Mouse (Mus musculus): ENCODE results near the gene Tspan32. TPM values are rescaled to one million over a fixed set of nuclear protein-coding genes. Genes with fewer than 3 reads are reported as not detected.

The Tspan32 gene
- polyA plus RNA-seq, 3 experiments from 2014 or later: 280 to 663 (median 591) TPM

DNA sequence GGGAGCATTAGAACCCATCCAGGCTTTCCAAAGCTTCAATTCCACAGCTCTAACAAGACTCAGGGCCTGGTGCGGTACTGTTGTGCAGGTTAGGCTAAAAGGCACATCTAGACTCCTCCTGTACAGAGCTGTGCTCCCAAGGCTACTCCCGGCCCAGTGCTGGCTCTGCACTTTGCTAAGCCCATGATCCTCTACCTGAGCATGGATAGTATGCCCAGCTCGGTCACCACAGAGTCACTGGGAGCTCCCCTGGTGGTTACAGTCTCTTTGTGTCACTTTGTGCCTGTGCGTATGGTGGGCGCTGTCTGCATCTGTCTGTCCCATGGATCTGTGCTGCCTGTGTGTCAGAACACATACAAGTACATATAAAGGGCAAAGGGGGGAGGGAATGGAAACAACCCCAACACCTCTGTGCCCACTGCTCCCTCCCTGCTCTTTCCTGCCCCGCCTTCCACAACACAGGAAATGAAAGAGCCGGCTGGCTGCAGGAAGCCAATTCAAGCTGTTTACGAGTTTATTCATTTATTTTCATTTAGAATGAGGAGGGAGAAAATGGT lies 3.6 kb downstream of the Tspan32 start:
- ATAC-seq: peak; percentile 69

GRCm38 (mm10) chr7:143008996-143009665 lies 4.3 kb downstream of the Tspan32 start:
- ATAC-seq: no peak

GRCm38 (mm10) chr7:143009996-143010395 lies 5.2 kb downstream of the Tspan32 start:
- no peak for ATAC-seq

GRCm38 (mm10) chr7:143011226-143011625 lies 6.4 kb downstream of the Tspan32 start:
- no peak for ATAC-seq

- ATAC-seq: no peak
Observed at GRCm38 (mm10) chr7:143012230-143012875, 7.5 kb downstream of the Tspan32 start.

- ATAC-seq: no peak
Observed at GRCm38 (mm10) chr7:143013420-143014178, 8.8 kb downstream of the Tspan32 start.

GRCm38 (mm10) chr7:143014862-143015659 lies 10.2 kb downstream of the Tspan32 start:
- ATAC-seq: no peak

- no peak for ATAC-seq
Observed at GRCm38 (mm10) chr7:143015755-143016423, 11.0 kb downstream of the Tspan32 start.

- ATAC-seq: no peak
Observed at GRCm38 (mm10) chr7:143016424-143017142, 11.7 kb downstream of the Tspan32 start.

GRCm38 (mm10) chr7:143017181-143017580 lies 12.3 kb downstream of the Tspan32 start:
- no peak for ATAC-seq

GRCm38 (mm10) chr7:143020040-143020439 lies 15.2 kb downstream of the Tspan32 start:
- ATAC-seq: no peak

DNA sequence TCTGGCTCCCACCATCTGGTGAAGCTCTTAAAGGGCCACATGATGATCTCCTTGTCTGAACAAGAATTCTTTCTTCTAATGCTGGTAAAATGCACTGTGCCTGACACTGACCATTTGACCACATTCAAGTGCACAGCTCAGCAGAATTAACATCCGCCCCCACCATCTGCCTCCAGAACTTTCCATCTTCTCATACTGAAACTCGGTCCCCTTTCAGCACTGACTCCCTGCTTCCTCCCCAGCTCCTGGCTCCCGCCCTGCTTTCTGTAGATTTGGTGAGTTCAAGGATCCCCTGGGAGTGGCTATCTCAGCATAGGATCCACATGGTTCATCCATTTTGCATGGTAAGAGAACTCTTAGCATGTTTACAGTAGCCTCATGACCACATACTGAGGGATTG lies 15.9 kb downstream of the Tspan32 start:
- ATAC-seq: peak; percentile 26

- ATAC-seq: peak; percentile 67
Observed at GRCm38 (mm10) chr7:143021356-143022164, 16.7 kb downstream of the Tspan32 start.

- no peak for ATAC-seq
Observed at GRCm38 (mm10) chr7:143023499-143023898, 18.7 kb downstream of the Tspan32 start.

GRCm38 (mm10) chr7:143024293-143024692 lies 19.4 kb downstream of the Tspan32 start:
- no peak for ATAC-seq

- ATAC-seq: no peak
Observed at GRCm38 (mm10) chr7:143025496-143025895, 20.6 kb downstream of the Tspan32 start.

DNA sequence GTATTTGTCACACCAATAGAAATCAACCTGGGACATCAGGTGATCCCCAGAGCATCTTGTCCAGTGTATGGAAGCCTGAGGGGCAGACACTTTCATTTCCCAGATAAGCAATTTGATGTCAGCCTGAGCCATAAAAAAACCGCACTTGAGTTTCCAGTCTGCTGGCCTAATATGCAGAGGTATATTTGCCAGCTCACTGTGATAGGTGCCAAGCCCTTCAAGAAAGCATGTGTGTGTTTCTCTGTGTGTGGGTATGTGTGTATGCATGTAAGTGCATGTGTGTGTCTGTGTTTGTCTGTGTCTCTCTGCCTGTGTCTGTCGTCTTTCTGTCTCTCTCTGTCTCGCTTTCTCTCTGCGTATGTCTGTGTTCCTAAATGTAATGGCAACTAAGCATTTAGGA lies 22.4 kb downstream of the Tspan32 start:
- ATAC-seq: no peak

- no peak for ATAC-seq
Observed at GRCm38 (mm10) chr7:143031816-143032215, 27.0 kb downstream of the Tspan32 start.

- no peak for ATAC-seq
Observed at GRCm38 (mm10) chr7:143033581-143033980, 28.7 kb downstream of the Tspan32 start.

DNA sequence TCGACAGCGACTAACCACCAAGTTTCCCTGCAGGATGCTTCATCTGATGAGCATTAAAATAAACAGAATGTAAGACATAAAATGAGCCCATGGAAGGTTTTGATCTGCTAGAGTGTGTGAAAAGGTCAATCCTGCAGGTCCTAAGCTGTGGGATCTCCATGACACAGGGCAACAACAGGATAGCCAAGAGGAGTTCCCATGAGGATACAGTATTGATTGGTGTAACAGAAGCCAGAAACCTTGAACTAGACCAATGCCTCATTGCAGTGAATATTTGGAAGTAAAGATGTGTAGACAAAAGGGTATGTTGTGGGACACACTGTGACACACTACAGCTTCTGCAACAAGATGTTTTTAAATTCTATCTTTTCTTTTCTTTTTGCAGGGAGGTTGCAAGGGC lies 29.3 kb downstream of the Tspan32 start:
- no peak for ATAC-seq

Data from inflammation-experienced regulatory T-cells, adult 6 months (primary cell).